Comparison of ENCODE assay signal across 16 mouse cellular contexts in genomic region chr11:90106063-90106798, GRCm38 (mm10).
DNase-seq lines count a peak whose midpoint lies in the region; ATAC-seq lines count a peak whose summit lies in the region.
"Had no signal": no experiment of that assay in that cellular context is flagged by ENCODE, and none has a peak within 500 bp of the region (broad histone marks: within the 10 kb centered on the region; RNA-seq: fewer than 3 reads in every experiment).

No protein-coding gene starts in this region.

- H3K27me3 ChIP-seq in embryonic facial prominence, embryonic 13.5 days = no peaks in the 10 kb centered on the region
- no peaks in the 10 kb centered on the region for H3K27me3 ChIP-seq in embryonic facial prominence, embryonic 10.5 days (replicated peaks; ENCODE audit: low read depth, poor library complexity, severe bottlenecking)
- H3K27me3 ChIP-seq in kidney, embryonic 16.5 days (ENCODE audit: insufficient read depth, low read length) = no peaks in the 10 kb centered on the region
- H3K27me3 ChIP-seq: limb, embryonic 15.5 days; lung, embryonic 15.5 days had no signal

- H3K36me3 ChIP-seq in embryonic facial prominence, embryonic 13.5 days = no peaks in the 10 kb centered on the region
- H3K36me3 ChIP-seq in embryonic facial prominence, embryonic 10.5 days (replicated peaks) = no peaks in the 10 kb centered on the region
- no peaks in the 10 kb centered on the region for H3K36me3 ChIP-seq in kidney, embryonic 16.5 days (ENCODE audit: insufficient read depth, low read length)
- H3K36me3 ChIP-seq: limb, embryonic 15.5 days; lung, embryonic 15.5 days; midbrain, embryonic 13.5 days had no signal

- ATAC-seq in embryonic facial prominence, embryonic 13.5 days (ENCODE audit: insufficient number of reproducible peaks, insufficient read depth, low FRiP score, low TSS enrichment, low read depth) = no peak
- peak; percentile 59; the same call in 1 of the 2 replicates for ATAC-seq in kidney, embryonic 16.5 days (ENCODE audit: low FRiP score, low TSS enrichment)
- ATAC-seq: midbrain, embryonic 13.5 days had no signal

- no peak overlapping the region for H3K4me3 ChIP-seq in embryonic facial prominence, embryonic 13.5 days
- no peak overlapping the region for H3K4me3 ChIP-seq in embryonic facial prominence, embryonic 10.5 days
- no peak overlapping the region for H3K4me3 ChIP-seq in kidney, embryonic 16.5 days (ENCODE audit: low read length)
- H3K4me3 ChIP-seq: layer of hippocampus, adult 2 months; left cerebral cortex, adult 2 months; limb, embryonic 15.5 days; lung, embryonic 15.5 days; midbrain, embryonic 13.5 days had no signal

- H3K9me3 ChIP-seq in embryonic facial prominence, embryonic 13.5 days = no peaks in the 10 kb centered on the region
- no peaks in the 10 kb centered on the region for H3K9me3 ChIP-seq in embryonic facial prominence, embryonic 10.5 days
- H3K9me3 ChIP-seq in kidney, embryonic 16.5 days (ENCODE audit: low read length) = no peaks in the 10 kb centered on the region
- H3K9me3 ChIP-seq: limb, embryonic 15.5 days; lung, embryonic 15.5 days; midbrain, embryonic 13.5 days had no signal

- H3K4me2 ChIP-seq in embryonic facial prominence, embryonic 13.5 days = no peak overlapping the region
- no peak overlapping the region for H3K4me2 ChIP-seq in kidney, embryonic 16.5 days (replicated peaks; ENCODE audit: low read depth, low read length)
- H3K4me2 ChIP-seq: limb, embryonic 15.5 days; lung, embryonic 15.5 days; midbrain, embryonic 13.5 days had no signal

- H3K27ac ChIP-seq in embryonic facial prominence, embryonic 13.5 days = peak overlapping the region; percentile 40; the same call in 1 of the 2 replicates
- no peak overlapping the region for H3K27ac ChIP-seq in embryonic facial prominence, embryonic 10.5 days (replicated peaks)
- H3K27ac ChIP-seq in kidney, embryonic 16.5 days (ENCODE audit: low read length) = peak overlapping the region; percentile 45; the same call in 1 of the 2 replicates
- H3K27ac ChIP-seq: layer of hippocampus, adult 2 months; left cerebral cortex, adult 2 months; limb, embryonic 15.5 days; lung, embryonic 15.5 days; midbrain, embryonic 13.5 days had no signal

- WGBS in embryonic facial prominence, embryonic 13.5 days = 36% methylated on average over 12 of the region's 12 CpGs
- 60% methylated on average over 12 of the region's 12 CpGs for whole genome bisulfite sequencing in embryonic facial prominence, embryonic 10.5 days
- 9% methylated on average over 12 of the region's 12 CpGs for WGBS in kidney, embryonic 16.5 days

- H3K4me1 ChIP-seq in embryonic facial prominence, embryonic 13.5 days = peaks cover 6% of the 10 kb centered on the region; the same call in 1 of the 2 replicates
- H3K4me1 ChIP-seq in embryonic facial prominence, embryonic 10.5 days = peaks cover 24% of the 10 kb centered on the region
- H3K4me1 ChIP-seq in kidney, embryonic 16.5 days (ENCODE audit: insufficient read depth, low read length) = peaks cover 12% of the 10 kb centered on the region; the same call in 1 of the 2 replicates
- H3K4me1 ChIP-seq: lung, embryonic 15.5 days had no signal

- no peak overlapping the region for H3K9ac ChIP-seq in embryonic facial prominence, embryonic 13.5 days
- no peak overlapping the region for H3K9ac ChIP-seq in kidney, embryonic 16.5 days (replicated peaks; ENCODE audit: low read length)
- H3K9ac ChIP-seq: limb, embryonic 15.5 days; lung, embryonic 15.5 days; midbrain, embryonic 13.5 days had no signal

- DNase-seq in embryonic facial prominence, embryonic 10.5 days (ENCODE audit: low spot score) = no peak
- DNase-seq in kidney, adult 9 months = no peak
- peak; percentile 47 for DNase-seq in gonadal fat pad, adult 2 months (ENCODE audit: low read depth)
- peak; percentile 72 for DNase-seq in lung, postnatal 10 days
- no peak for DNase-seq in retina, postnatal 1 day
- no peak for DNase-seq in right cerebral cortex, postnatal 10 days (ENCODE audit: low spot score in 2 of 2)
- DNase-seq: adrenal gland, adult 2 months; cerebellum, adult 8-10 months; thymus, postnatal 4 days had no signal

Comparison
In these comparisons a context has a peak if more than half of its experiments do, and no peak if none do; other contexts are left out.
1. DNase-seq: peak in gonadal fat pad, adult 2 months (single experiment) and lung, postnatal 10 days (single experiment); none in embryonic facial prominence, embryonic 10.5 days (single experiment), kidney, adult 9 months (single experiment), retina, postnatal 1 day (single experiment) and right cerebral cortex, postnatal 10 days (0 of 2).